Mouse (Mus musculus): ENCODE measurements around the gene Pga5. TPM values are rescaled to one million over a fixed set of nuclear protein-coding genes. Genes with fewer than 3 reads are reported as not detected.

Gene Pga5
- polyA plus RNA-seq (2015; fragmentation: Nextera tagmentation; extraction: Ambion mirVana): not detected in 2 replicates

GRCm38 (mm10) chr19:10677915-10678771 lies at the start of gene Pga5:
Pga5 (minus strand) TSS chr19:10678071.
- no peak within 1 kb of the TSS for H3K4me3 ChIP-seq
- no peak within 1 kb of the TSS for H3K4me2 ChIP-seq (replicated peaks)
- 46% methylated on average over 6 of the region's 6 CpGs for WGBS
- peak within 1 kb of the TSS; percentile 54 for H3K27ac ChIP-seq (replicated peaks)
- no peaks in the 10 kb centered on the region for H3K27me3 ChIP-seq
- H3K9ac ChIP-seq (replicated peaks): peak within 1 kb of the TSS; percentile 20; the same call in 1 of the 2 replicates
- no peaks in the 10 kb centered on the region for H3K36me3 ChIP-seq
- peaks cover 6% of the 10 kb centered on the region for H3K4me1 ChIP-seq
- H3K9me3 ChIP-seq: no peaks in the 10 kb centered on the region
- ATAC-seq (replicated peaks): peak; percentile 66

GRCm38 (mm10) chr19:10724629-10725363 lies 46.9 kb upstream of the Pga5 start:
- WGBS: 85% methylated on average over 13 of the region's 13 CpGs
- Histone ChIP-seq H3K27ac (replicated peaks) (no peak overlapping the region), H3K9me3 (no peaks in the 10 kb centered on the region), H3K4me3 (no peak overlapping the region), H3K4me1 (peaks cover 7% of the 10 kb centered on the region), H3K4me2 (replicated peaks) (no peak overlapping the region), H3K27me3 (no peaks in the 10 kb centered on the region), H3K36me3 (no peaks in the 10 kb centered on the region), H3K9ac (replicated peaks) (no peak overlapping the region)
- no peak for ATAC-seq (replicated peaks)

- 32% methylated on average over 5 of the region's 5 CpGs for WGBS
- Histone ChIP-seq H3K9me3 (no peaks in the 10 kb centered on the region), H3K9ac (replicated peaks) (no peak overlapping the region), H3K4me3 (no peak overlapping the region), H3K4me1 (peaks cover 9% of the 10 kb centered on the region), H3K27ac (replicated peaks) (0 out of 2 replicates have a peak overlapping the region, but pooled peaks have one; percentile 19), H3K27me3 (no peaks in the 10 kb centered on the region), H3K4me2 (replicated peaks) (no peak overlapping the region), H3K36me3 (no peaks in the 10 kb centered on the region)
- ATAC-seq (replicated peaks): peak; percentile 15; the same call in 1 of the 2 replicates
Observed at GRCm38 (mm10) chr19:10723649-10724048, 45.8 kb upstream of the Pga5 start.

DNA sequence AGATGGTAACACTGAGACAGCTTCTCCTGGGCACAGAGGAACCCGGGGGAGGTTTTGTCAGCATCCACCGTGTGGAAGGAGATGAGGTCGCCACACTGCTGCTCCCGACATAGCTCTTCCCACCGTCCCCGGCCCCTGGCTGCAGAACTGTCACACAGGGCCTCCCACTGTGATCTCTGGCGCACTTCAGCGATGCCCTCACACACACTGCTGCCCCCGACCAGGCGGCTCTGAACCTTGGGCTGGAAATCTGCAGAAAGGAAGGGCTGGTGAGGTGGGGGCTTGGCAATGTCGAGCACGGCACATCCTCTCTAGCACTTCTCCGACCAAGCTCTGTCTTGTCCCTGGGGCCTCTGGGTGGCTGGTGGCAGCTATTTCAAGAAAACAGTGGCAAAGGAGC lies 45.2 kb upstream of the Pga5 start:
- ATAC-seq (replicated peaks): no peak

GRCm38 (mm10) chr19:10721064-10721463 lies 43.2 kb upstream of the Pga5 start:
- 60% methylated on average over 5 of the region's 5 CpGs for WGBS
- no peak overlapping the region for H3K9ac ChIP-seq (replicated peaks)
- no peak for ATAC-seq (replicated peaks)

More for the DNA sequence above, 45.2 kb upstream of the Pga5 start:
- 23% methylated on average over 13 of the region's 13 CpGs for WGBS
- Histone ChIP-seq H3K4me1 (peaks cover 9% of the 10 kb centered on the region), H3K36me3 (no peaks in the 10 kb centered on the region), H3K9ac (replicated peaks) (no peak overlapping the region), H3K27me3 (no peaks in the 10 kb centered on the region), H3K27ac (replicated peaks) (peak overlapping the region; percentile 19; the same call in 1 of the 2 replicates), H3K4me3 (no peak overlapping the region), H3K4me2 (replicated peaks) (no peak overlapping the region), H3K9me3 (no peaks in the 10 kb centered on the region)

DNA sequence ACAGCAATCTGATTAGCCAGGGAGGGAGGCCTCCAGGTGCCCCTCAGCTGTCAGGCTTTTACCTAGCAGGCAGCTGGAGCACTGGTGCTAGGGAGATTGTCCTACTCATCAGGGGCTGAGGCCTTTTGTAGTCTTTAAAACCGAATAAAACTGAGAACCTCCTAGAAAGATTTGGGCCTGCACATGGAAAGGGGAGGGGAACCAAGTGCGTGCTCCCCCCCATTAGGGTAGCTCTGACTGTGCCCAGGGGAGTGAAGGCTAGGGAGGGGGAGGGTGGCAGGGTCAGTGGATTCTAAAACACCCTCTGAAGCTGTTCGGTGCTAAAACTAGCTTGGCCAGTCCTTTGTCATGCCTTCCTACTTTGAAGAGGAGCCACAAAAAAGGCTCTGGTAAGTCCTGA lies 42.7 kb upstream of the Pga5 start:
- H3K27me3 ChIP-seq: no peaks in the 10 kb centered on the region
- H3K27ac ChIP-seq (replicated peaks): 0 out of 2 replicates have a peak overlapping the region, but pooled peaks have one; percentile 8
- no peak overlapping the region for H3K9ac ChIP-seq (replicated peaks)
- no peak for ATAC-seq (replicated peaks)
- 30% methylated on average over 3 of the region's 3 CpGs for WGBS
- no peak overlapping the region for H3K4me3 ChIP-seq
- H3K4me2 ChIP-seq (replicated peaks): no peak overlapping the region
- H3K4me1 ChIP-seq: peaks cover 9% of the 10 kb centered on the region
- H3K9me3 ChIP-seq: no peaks in the 10 kb centered on the region
- H3K36me3 ChIP-seq: no peaks in the 10 kb centered on the region

More at GRCm38 (mm10) chr19:10721064-10721463, 43.2 kb upstream of the Pga5 start:
- H3K36me3 ChIP-seq: no peaks in the 10 kb centered on the region
- H3K4me3 ChIP-seq: no peak overlapping the region
- no peak overlapping the region for H3K27ac ChIP-seq (replicated peaks)
- H3K4me1 ChIP-seq: peaks cover 9% of the 10 kb centered on the region
- no peak overlapping the region for H3K4me2 ChIP-seq (replicated peaks)
- no peaks in the 10 kb centered on the region for H3K27me3 ChIP-seq
- H3K9me3 ChIP-seq: no peaks in the 10 kb centered on the region

DNA sequence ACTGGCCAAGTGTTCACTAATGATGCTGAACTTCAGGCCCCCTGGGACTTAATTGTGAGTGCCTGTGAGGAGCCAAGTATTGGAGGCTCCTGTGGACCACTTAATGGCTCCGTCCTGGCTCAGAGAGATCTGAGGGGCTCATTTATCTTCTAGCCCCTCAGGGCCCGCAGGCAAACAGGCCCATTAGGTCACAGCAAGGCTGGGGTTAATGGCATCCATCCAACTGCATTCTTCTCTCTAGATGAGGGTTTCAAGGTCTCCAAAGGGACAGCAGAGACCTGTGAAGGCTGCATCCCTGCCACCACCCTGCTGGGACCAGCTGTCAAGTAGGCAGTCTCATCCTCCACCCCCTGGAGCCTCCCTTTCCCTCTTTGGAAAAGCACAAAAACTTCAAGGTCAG lies 41.9 kb upstream of the Pga5 start:
- Histone ChIP-seq H3K36me3 (no peaks in the 10 kb centered on the region), H3K4me3 (no peak overlapping the region), H3K4me1 (peaks cover 9% of the 10 kb centered on the region), H3K27me3 (no peaks in the 10 kb centered on the region), H3K9me3 (no peaks in the 10 kb centered on the region), H3K9ac (replicated peaks) (no peak overlapping the region), H3K4me2 (replicated peaks) (no peak overlapping the region), H3K27ac (replicated peaks) (no peak overlapping the region)
- peak; percentile 47; the same call in 1 of the 2 replicates for ATAC-seq (replicated peaks)
- WGBS: 30% methylated on average over 2 of the region's 2 CpGs

DNA sequence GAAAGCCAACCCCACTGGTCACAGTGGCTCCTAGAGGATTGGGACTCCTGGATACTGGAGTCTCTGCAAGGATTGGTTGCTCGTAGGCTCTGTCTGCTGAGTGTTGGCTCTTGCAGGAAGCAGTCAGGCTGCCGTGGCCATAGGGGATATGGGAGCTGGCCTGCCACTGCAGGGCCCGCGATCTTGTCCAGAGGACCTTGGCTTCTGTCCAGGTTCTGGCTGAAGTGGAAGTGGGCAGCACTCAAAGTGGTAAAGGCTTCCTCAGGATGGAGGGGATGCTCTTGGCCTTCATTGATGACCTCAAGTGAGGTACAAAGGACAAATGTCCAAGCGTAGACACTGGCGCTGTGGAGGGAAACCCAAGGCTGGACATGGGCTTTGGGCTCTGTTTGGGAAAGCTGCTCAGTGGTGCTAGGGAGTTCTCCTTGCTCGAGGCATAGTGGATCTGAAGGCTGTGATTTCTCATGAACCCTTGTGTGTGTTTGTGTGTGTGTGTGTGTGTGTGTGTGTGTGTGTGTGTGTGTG lies 40.4 kb upstream of the Pga5 start:
- WGBS: 74% methylated on average over 7 of the region's 7 CpGs
- H3K4me3 ChIP-seq: no peak overlapping the region
- ATAC-seq (replicated peaks): no peak

DNA sequence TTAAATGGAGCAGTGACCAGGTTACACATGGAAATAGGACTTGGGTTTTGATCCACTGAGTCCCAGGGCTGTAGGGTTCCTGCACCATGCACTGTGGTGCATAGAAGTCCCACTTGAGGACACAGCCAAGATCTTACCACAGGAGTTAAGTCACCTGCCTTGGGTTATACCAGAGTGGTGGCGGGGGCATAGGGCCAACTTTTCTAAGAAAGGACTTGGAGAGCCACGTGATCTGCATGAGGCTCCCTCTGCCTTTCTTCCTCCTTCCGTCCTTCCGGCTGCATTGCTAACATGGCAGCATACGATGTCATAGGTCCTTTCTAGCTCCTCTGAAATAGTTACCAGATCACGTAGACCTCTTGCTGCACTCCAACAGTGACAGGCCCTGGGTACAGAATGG lies 37.6 kb upstream of the Pga5 start:
- peak overlapping the region; percentile 52 for H3K27ac ChIP-seq (replicated peaks)
- 85% methylated on average over 6 of the region's 6 CpGs for WGBS
- no peaks in the 10 kb centered on the region for H3K9me3 ChIP-seq
- peaks cover 35% of the 10 kb centered on the region for H3K36me3 ChIP-seq
- H3K27me3 ChIP-seq: no peaks in the 10 kb centered on the region
- H3K4me1 ChIP-seq: peaks cover 14% of the 10 kb centered on the region
- no peak for ATAC-seq (replicated peaks)
- H3K9ac ChIP-seq (replicated peaks): no peak overlapping the region
- no peak overlapping the region for H3K4me2 ChIP-seq (replicated peaks)
- H3K4me3 ChIP-seq: no peak overlapping the region

More for the DNA sequence above, 40.4 kb upstream of the Pga5 start:
- no peaks in the 10 kb centered on the region for H3K9me3 ChIP-seq
- no peak overlapping the region for H3K4me2 ChIP-seq (replicated peaks)
- peaks cover 9% of the 10 kb centered on the region; the same call in 1 of the 2 replicates for H3K36me3 ChIP-seq
- H3K4me1 ChIP-seq: peaks cover 10% of the 10 kb centered on the region
- H3K27ac ChIP-seq (replicated peaks): no peak overlapping the region
- no peaks in the 10 kb centered on the region for H3K27me3 ChIP-seq
- no peak overlapping the region for H3K9ac ChIP-seq (replicated peaks)

GRCm38 (mm10) chr19:10714682-10715475 lies 37.0 kb upstream of the Pga5 start:
- ATAC-seq (replicated peaks): peak; percentile 42; the same call in 1 of the 2 replicates
- peak overlapping the region; percentile 56 for H3K27ac ChIP-seq (replicated peaks)
- no peak overlapping the region for H3K4me3 ChIP-seq
- 37% methylated on average over 4 of the region's 4 CpGs for WGBS
- no peak overlapping the region for H3K9ac ChIP-seq (replicated peaks)
- no peak overlapping the region for H3K4me2 ChIP-seq (replicated peaks)
- H3K27me3 ChIP-seq: no peaks in the 10 kb centered on the region
- H3K36me3 ChIP-seq: peaks cover 35% of the 10 kb centered on the region
- H3K9me3 ChIP-seq: no peaks in the 10 kb centered on the region
- peaks cover 19% of the 10 kb centered on the region for H3K4me1 ChIP-seq

- 86% methylated on average over 6 of the region's 6 CpGs for WGBS
- no peak overlapping the region for H3K4me3 ChIP-seq
- peaks cover 35% of the 10 kb centered on the region for H3K36me3 ChIP-seq
- peak overlapping the region; percentile 56 for H3K27ac ChIP-seq (replicated peaks)
- no peak overlapping the region for H3K4me2 ChIP-seq (replicated peaks)
- H3K4me1 ChIP-seq: peaks cover 22% of the 10 kb centered on the region
- no peak for ATAC-seq (replicated peaks)
- no peaks in the 10 kb centered on the region for H3K9me3 ChIP-seq
- no peak overlapping the region for H3K9ac ChIP-seq (replicated peaks)
- H3K27me3 ChIP-seq: no peaks in the 10 kb centered on the region
Observed at GRCm38 (mm10) chr19:10714168-10714567, 36.3 kb upstream of the Pga5 start.

All from forebrain, embryonic 15.5 days (tissue).